20 mouse cellular contexts compared by ENCODE assay signal in the genomic region with DNA sequence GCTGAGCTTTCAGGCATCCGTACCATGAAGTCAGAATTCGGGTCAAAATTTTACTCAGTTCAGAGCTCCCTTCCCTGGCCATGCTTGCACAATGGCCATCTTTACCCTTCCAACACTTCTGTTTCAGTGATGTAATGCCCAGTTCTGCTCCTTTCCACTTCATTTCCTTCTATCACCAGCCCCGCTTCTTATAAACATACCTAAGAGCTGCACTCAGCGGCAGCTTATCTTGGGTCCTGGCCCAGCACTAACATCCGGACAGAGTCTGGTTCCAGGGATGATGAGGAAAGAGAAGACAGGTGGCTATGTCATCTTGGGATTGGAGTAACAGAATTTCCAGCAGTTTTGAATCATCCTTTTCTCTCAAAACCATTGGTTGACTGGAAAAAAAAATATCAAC. TPM values are rescaled to one million over a fixed set of nuclear protein-coding genes. Genes with fewer than 3 reads are reported as not detected.
A peak's percentile ranks its signal among the peaks of the same experiment; 100 is the strongest.
DNase-seq lines count a peak whose midpoint lies in the region; ATAC-seq and TF ChIP-seq lines count a peak whose summit lies in the region.
"Had no signal": no experiment of that assay in that cellular context is flagged by ENCODE, and none has a peak within 500 bp of the region (broad histone marks: within the 10 kb centered on the region; RNA-seq: fewer than 3 reads in every experiment).

No protein-coding gene starts in this region.

- H3K36me3 ChIP-seq in heart, postnatal 0 days (replicated peaks; ENCODE audit: control insufficient read depth, insufficient read depth, low read length): no peaks in the 10 kb centered on the region
- no peaks in the 10 kb centered on the region for H3K36me3 ChIP-seq in heart, embryonic 11.5 days (ENCODE audit: control insufficient read depth, insufficient read depth, low read length)
- H3K36me3 ChIP-seq: embryonic facial prominence, embryonic 10.5 days; forebrain, embryonic 10.5 days; hindbrain, embryonic 10.5 days; intestine, embryonic 15.5 days had no signal

- no peak for TF ChIP-seq POLR2A in cerebellum, adult 2 months (IDR thresholded peaks at IDR 0.05; ENCODE audit: borderline replicate concordance, insufficient read depth, low read length)

- H3K27ac ChIP-seq in heart, postnatal 0 days (ENCODE audit: low read depth): no peak overlapping the region
- no peak overlapping the region for H3K27ac ChIP-seq in heart, embryonic 11.5 days (ENCODE audit: low read depth, low read length)
- no peak overlapping the region for H3K27ac ChIP-seq in cerebellum, adult 2 months (ENCODE audit: insufficient read depth, low read length)
- H3K27ac ChIP-seq: embryonic facial prominence, embryonic 10.5 days; forebrain, embryonic 10.5 days; gastrocnemius, adult 2 months; hindbrain, embryonic 10.5 days; hindbrain, embryonic 14.5 days; intestine, embryonic 15.5 days had no signal

- H3K9me3 ChIP-seq in heart, postnatal 0 days (replicated peaks; ENCODE audit: control insufficient read depth, low read length): no peaks in the 10 kb centered on the region
- no peaks in the 10 kb centered on the region for H3K9me3 ChIP-seq in heart, embryonic 11.5 days (replicated peaks; ENCODE audit: control insufficient read depth, low read length)
- H3K9me3 ChIP-seq: embryonic facial prominence, embryonic 10.5 days; forebrain, embryonic 10.5 days; hindbrain, embryonic 10.5 days; intestine, embryonic 15.5 days had no signal

- no peaks in the 10 kb centered on the region for H3K4me1 ChIP-seq in heart, postnatal 0 days (ENCODE audit: control insufficient read depth, insufficient read depth)
- H3K4me1 ChIP-seq in heart, embryonic 11.5 days (ENCODE audit: control insufficient read depth, insufficient read depth, low read length): peaks cover 3% of the 10 kb centered on the region; the same call in 1 of the 2 replicates
- H3K4me1 ChIP-seq in cerebellum, adult 2 months (ENCODE audit: control insufficient read depth, insufficient read depth, low read length): no peaks in the 10 kb centered on the region
- H3K4me1 ChIP-seq: intestine, embryonic 15.5 days had no signal

- TF ChIP-seq EP300 in heart, postnatal 0 days (IDR thresholded peaks at IDR 0.05; ENCODE audit: low read depth): no peak

- DNase-seq in heart, adult 18-20 months: peak; percentile 26 to 52
- no peak for DNase-seq in heart, postnatal 14 days
- peak; percentile 8 for DNase-seq in heart, postnatal 0 days (ENCODE audit: low spot score)
- DNase-seq in lung, postnatal 36 days: peak; percentile 27
- no peak for DNase-seq in lung, postnatal 4 days
- no peak for DNase-seq in cerebellum, adult 2 months
- DNase-seq: adrenal gland, postnatal 14 days; cerebellum, adult 18-20 months; cerebellum, postnatal 10 days; gastrocnemius, adult 2 months; gastrocnemius, postnatal 25 days had no signal

- no peak overlapping the region for H3K9ac ChIP-seq in heart, postnatal 0 days (replicated peaks; ENCODE audit: low read depth, low read length)
- H3K9ac ChIP-seq in heart, embryonic 11.5 days (ENCODE audit: low read depth, low read length): no peak overlapping the region
- H3K9ac ChIP-seq: hindbrain, embryonic 14.5 days; intestine, embryonic 15.5 days had no signal

- WGBS in heart, postnatal 0 days: 22% methylated on average over 5 of the region's 5 CpGs
- WGBS in heart, embryonic 11.5 days (ENCODE audit: insufficient replicate concordance): 31% methylated on average over 5 of the region's 5 CpGs
- 53% methylated on average over 5 of the region's 5 CpGs for WGBS in cerebellum, adult 2 months

- intact Hi-C loops in heart, postnatal 14 days (cut with DNase I): no loop called here

- no peak for TF ChIP-seq CTCF in heart, postnatal 0 days (IDR thresholded peaks at IDR 0.05; ENCODE audit: low read depth)
- no peak for TF ChIP-seq CTCF in cerebellum, adult 2 months (IDR thresholded peaks at IDR 0.05; ENCODE audit: borderline replicate concordance, insufficient read depth, low read depth, low read length)

- no peaks in the 10 kb centered on the region for H3K27me3 ChIP-seq in heart, postnatal 0 days (ENCODE audit: control insufficient read depth, insufficient read depth, low read length)
- no peaks in the 10 kb centered on the region for H3K27me3 ChIP-seq in heart, embryonic 11.5 days (ENCODE audit: control insufficient read depth, insufficient read depth, low read length)
- H3K27me3 ChIP-seq in cerebellum, adult 2 months (ENCODE audit: control insufficient read depth, insufficient read depth, low read length): no peaks in the 10 kb centered on the region
- H3K27me3 ChIP-seq: intestine, embryonic 15.5 days had no signal

- no peak overlapping the region for H3K4me3 ChIP-seq in heart, postnatal 0 days (ENCODE audit: low read depth, low read length)
- no peak overlapping the region for H3K4me3 ChIP-seq in heart, embryonic 11.5 days (ENCODE audit: low read depth, low read length)
- H3K4me3 ChIP-seq in cerebellum, adult 2 months (replicated peaks; ENCODE audit: insufficient read depth, low read depth, low read length): no peak overlapping the region
- H3K4me3 ChIP-seq: embryonic facial prominence, embryonic 10.5 days; erythroblast, embryonic 14.5 days; forebrain, embryonic 10.5 days; gastrocnemius, adult 2 months; hindbrain, embryonic 10.5 days; intestine, embryonic 15.5 days had no signal

- no peak overlapping the region for H3K4me2 ChIP-seq in heart, postnatal 0 days (ENCODE audit: low read depth, low read length)
- H3K4me2 ChIP-seq in heart, embryonic 11.5 days: no peak overlapping the region
- H3K4me2 ChIP-seq: hindbrain, embryonic 14.5 days; intestine, embryonic 15.5 days had no signal

- ATAC-seq in heart, postnatal 0 days (ENCODE audit: insufficient read depth, low read depth): no peak
- ATAC-seq in heart, embryonic 11.5 days (replicated peaks; ENCODE audit: insufficient number of reproducible peaks, low FRiP score, low TSS enrichment): no peak
- ATAC-seq: activated CD4-positive, CD25-positive, alpha-beta regulatory T cell, adult 4 months; forebrain, embryonic 14.5 days; intestine, embryonic 15.5 days had no signal

RNA-seq across cellular contexts. Expression of gene Cecr2, which starts 18.0 kb away (rescaled TPM):
- 10 to 100 TPM in 1 of 2 experiments, 1 to 10 TPM in 1; 9.8 to 12.5 TPM for total RNA-seq in heart, adult 18-20 months (2021)
- total RNA-seq in heart, postnatal 14 days (2021): 10 to 100 TPM; 13.4 to 17.1 TPM
- total RNA-seq in heart, postnatal 0 days (2014; rRNA removed; ENCODE audit: low replicate concordance): 3.6 and 5.8 TPM in 2 replicates
- 0.87 and 1.1 TPM in 2 replicates for polyA plus RNA-seq in heart, postnatal 0 days (2015; fragmentation: Nextera tagmentation; extraction: Ambion mirVana)
- 3.0 and 4.2 TPM in 2 replicates for polyA plus RNA-seq in heart, embryonic 11.5 days (2014; fragmentation: Nextera tagmentation; extraction: Ambion mirVana)
- 7.4 and 7.6 TPM in 2 replicates for polyA plus RNA-seq in cerebellum, adult 2 months (2012; rRNA removed)

Comparison
In these comparisons a context has a peak if more than half of its experiments do, and no peak if none do; other contexts are left out.
1. DNase-seq: peak in heart, adult 18-20 months (2 of 2), heart, postnatal 0 days (single experiment) and lung, postnatal 36 days (single experiment); none in heart, postnatal 14 days (0 of 2), lung, postnatal 4 days (0 of 2) and cerebellum, adult 2 months (0 of 2).